Mouse (Mus musculus) left cerebral cortex, adult 2 months (tissue): ENCODE measurements at regions not wholly inside any gene's neighbourhood (a gene's known extent, or its start where the extent isn't known, plus 50 kb on each side); places are given as distances from the start of the nearest gene placed in this dataset.
"Not testable (repeated sequence)": the region's sequence is repeated elsewhere in the genome, so short reads cannot be mapped to it uniquely, and the experiment has no call there.

ENCODE experiments used
- DNase-seq, 2 experiments: peaks; one replicate each; pipeline ENCODE4 v3.0.0; 2021 to 2022; ENCODE audit warnings: low spot score in 2 of 2, mixed read lengths in 1 of 2; ENCODE audit errors: extremely low spot score in 1 of 2
- H3K27ac ChIP-seq: fragments of 200-600 bp; 2 replicates; pipeline ENCODE4 v1.8.1; 2022
- H3K4me3 ChIP-seq: fragments of 200-600 bp; 2 replicates; pipeline ENCODE4 v1.8.1; 2022
- CTCF ChIP-seq: fragments of 200-600 bp; IDR thresholded peaks from 2 replicates; pipeline ENCODE4 v1.8.1; 2022; ENCODE audit warnings: antibody characterized with exemption, mild to moderate bottlenecking, moderate library complexity
- intact Hi-C: fragments of 180-260 bp; cut with DNase I; formaldehyde crosslinking; loops from one replicate; pipeline ENCODE4 v1.15.1; 2025

- Histone ChIP-seq H3K4me3 (no peak overlapping the region), H3K27ac (no peak overlapping the region)
- no peak for DNase-seq
- intact Hi-C loops: loop anchor here (5.0 kb wide), 1 partner anchor 220 kb away; no protein-coding TSS in a partner anchor
- peak; percentile 54 for TF ChIP-seq CTCF
Measured at GRCm38 (mm10) chr10:19297669-19298068, 58.7 kb upstream of the Olig3 start.

GRCm38 (mm10) chr10:19295388-19296013 lies 60.8 kb upstream of the Olig3 start:
- no peak for TF ChIP-seq CTCF
- Histone ChIP-seq H3K4me3 (no peak overlapping the region), H3K27ac (no peak overlapping the region)
- DNase-seq: no peak
- intact Hi-C loops: loop anchor here (5.0 kb wide), 1 partner anchor 222 kb away; no protein-coding TSS in a partner anchor

- TF ChIP-seq CTCF: no peak
- H3K4me3 ChIP-seq: no peak overlapping the region
- intact Hi-C loops: no loop called here
- no peak overlapping the region for H3K27ac ChIP-seq
- no peak for DNase-seq
Measured at GRCm38 (mm10) chr10:19291474-19291873, 64.9 kb upstream of the Olig3 start.

- H3K27ac ChIP-seq, H3K4me3 ChIP-seq, DNase-seq, intact Hi-C loops: not testable (repeated sequence)
Measured at GRCm38 (mm10) chr10:19291039-19291438, 65.3 kb upstream of the Olig3 start.

- intact Hi-C loops: no loop called here
- no peak overlapping the region for H3K4me3 ChIP-seq
- no peak for TF ChIP-seq CTCF
Measured at GRCm38 (mm10) chr10:19282166-19282565, 74.2 kb upstream of the Olig3 start.

GRCm38 (mm10) chr10:19281021-19281420 lies 75.3 kb upstream of the Olig3 start:
- no peak for TF ChIP-seq CTCF
- intact Hi-C loops: no loop called here
- DNase-seq: no peak

More at GRCm38 (mm10) chr10:19282166-19282565, 74.2 kb upstream of the Olig3 start:
- no peak for DNase-seq
- H3K27ac ChIP-seq: no peak overlapping the region

GRCm38 (mm10) chr10:19278189-19278842 lies 78.0 kb upstream of the Olig3 start:
- H3K4me3 ChIP-seq: no peak overlapping the region
- DNase-seq: no peak
- TF ChIP-seq CTCF: no peak
- H3K27ac ChIP-seq: no peak overlapping the region
- intact Hi-C loops: no loop called here

More at GRCm38 (mm10) chr10:19281021-19281420, 75.3 kb upstream of the Olig3 start:
- no peak overlapping the region for H3K27ac ChIP-seq
- H3K4me3 ChIP-seq: no peak overlapping the region

GRCm38 (mm10) chr10:19277103-19277827 lies 79.1 kb upstream of the Olig3 start:
- no peak for DNase-seq
- TF ChIP-seq CTCF: no peak
- no peak overlapping the region for H3K27ac ChIP-seq
- H3K4me3 ChIP-seq: no peak overlapping the region
- intact Hi-C loops: no loop called here

- no peak overlapping the region for H3K4me3 ChIP-seq
- no peak overlapping the region for H3K27ac ChIP-seq
- DNase-seq: no peak
- intact Hi-C loops: no loop called here
- no peak for TF ChIP-seq CTCF
Measured at GRCm38 (mm10) chr10:19274985-19275384, 81.3 kb upstream of the Olig3 start.

GRCm38 (mm10) chr10:19269418-19269817 lies 86.9 kb upstream of the Olig3 start:
- intact Hi-C loops: no loop called here
- no peak for TF ChIP-seq CTCF
- Histone ChIP-seq H3K27ac (no peak overlapping the region), H3K4me3 (no peak overlapping the region)
- DNase-seq: no peak

- intact Hi-C loops: no loop called here
- TF ChIP-seq CTCF: no peak
- H3K27ac ChIP-seq: no peak overlapping the region
- no peak for DNase-seq
- no peak overlapping the region for H3K4me3 ChIP-seq
Measured at GRCm38 (mm10) chr10:19268051-19268450, 88.3 kb upstream of the Olig3 start.

- Histone ChIP-seq H3K4me3 (no peak overlapping the region), H3K27ac (no peak overlapping the region)
- peak; percentile 16 to 23 for DNase-seq
Measured at GRCm38 (mm10) chr10:19240102-19240759, 116.1 kb upstream of the Olig3 start.

More at GRCm38 (mm10) chr10:19240102-19240759, 116.1 kb upstream of the Olig3 start:
- peak; percentile 70 for TF ChIP-seq CTCF
- intact Hi-C loops: loop anchor here (1.0 to 5.0 kb wide), 4 partner anchors 278 to 654 kb away; no protein-coding TSS in a partner anchor
